Mouse (Mus musculus) cerebellum, adult 11-12 months (tissue): ENCODE results near the gene Rps18.
"Not testable (repeated sequence)": the region's sequence is repeated elsewhere in the genome, so short reads cannot be mapped to it uniquely, and the experiment has no call there.

Experiments
- DNase-seq: peaks from one replicate; pipeline ENCODE4 v3.0.0; 2022

The Rps18 gene

DNA sequence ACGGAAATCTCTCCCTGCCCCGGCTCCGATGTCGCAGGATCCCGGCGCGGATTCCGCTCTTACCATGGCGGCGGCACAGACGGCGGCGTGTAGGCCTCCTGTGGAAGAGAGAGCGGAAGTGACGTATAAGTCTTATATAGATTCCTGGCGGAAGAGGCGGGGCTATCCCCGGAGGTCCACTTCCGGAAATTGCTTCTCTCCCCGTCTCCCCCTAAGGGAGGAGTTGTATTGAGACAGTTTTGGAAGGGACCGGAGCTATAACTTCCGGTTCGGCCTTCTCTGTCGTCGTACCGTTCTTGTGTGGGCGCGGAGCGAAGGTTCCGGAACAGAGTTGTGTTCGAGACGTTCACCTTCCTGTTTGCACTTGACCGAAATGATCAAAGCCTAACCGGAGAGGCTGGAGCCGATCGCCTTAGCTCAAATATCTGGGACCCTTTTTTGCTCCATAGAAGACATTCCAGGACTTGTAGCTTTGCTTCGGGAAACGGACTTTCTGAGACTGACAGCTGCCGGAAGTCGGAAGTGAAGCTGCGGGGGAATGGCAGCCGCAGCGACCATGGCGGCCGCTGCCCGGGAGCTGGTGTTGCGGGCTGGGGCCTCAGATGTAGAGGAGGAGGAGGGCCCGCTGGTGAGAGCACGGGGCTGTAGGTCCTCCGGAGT, at the start of gene Rps18, which contains the start of gene Vps52:
Rps18 (minus strand) TSS at position 447 of the 660 bp plus-strand sequence.
Vps52 (plus strand) TSS at position 258 of the 660 bp plus-strand sequence.
- DNase-seq, result peak; percentile 98

GRCm38 (mm10) chr17:34003426-34003825, 47.6 kb upstream of the Rps18 start:
- no peak for DNase-seq

DNA sequence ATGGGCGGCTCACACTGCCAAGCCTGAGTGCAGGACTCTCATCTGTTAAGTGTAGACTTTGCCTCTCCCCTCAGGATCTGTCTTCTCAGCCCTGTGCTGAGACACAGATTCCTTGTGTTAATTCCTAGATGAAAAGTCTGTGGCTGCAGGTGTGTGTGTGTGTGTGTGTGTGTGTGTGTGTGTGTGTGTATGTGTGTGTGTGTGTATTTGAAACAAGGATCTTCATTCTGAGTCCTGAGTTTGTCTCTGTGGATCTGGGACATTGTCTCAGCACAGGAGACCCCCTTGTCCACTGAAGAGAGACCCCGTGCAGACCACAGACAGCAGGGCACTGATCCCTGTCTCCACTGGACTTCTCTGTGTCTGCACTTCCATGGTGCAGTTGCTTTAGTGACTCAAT, 45.0 kb upstream of the Rps18 start:
- DNase-seq, result not testable (repeated sequence)

DNA sequence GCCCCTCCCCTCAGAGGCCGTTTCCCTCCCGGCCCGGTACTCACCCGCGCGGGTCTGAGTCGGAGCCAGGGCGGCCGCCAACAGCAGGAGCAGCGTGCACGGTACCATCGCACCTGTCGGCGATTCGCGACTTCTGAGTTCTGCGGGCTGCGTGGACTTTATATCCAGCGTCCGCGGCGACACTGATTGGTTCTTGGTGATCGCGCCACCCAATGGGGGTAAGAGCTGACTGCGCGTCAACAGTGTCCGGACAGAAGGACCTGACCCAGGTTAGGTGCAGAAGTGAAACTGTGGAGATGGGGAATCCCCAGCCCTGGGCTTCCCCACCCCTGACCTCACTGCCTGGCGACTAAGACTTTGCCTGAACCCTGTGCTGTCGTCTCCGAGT, 44.3 kb upstream of the Rps18 start, which contains the start of gene H2-K1:
H2-K1 (minus strand) TSS at position 198 of the 388 bp plus-strand sequence.
- DNase-seq, result peak; percentile 61

DNA sequence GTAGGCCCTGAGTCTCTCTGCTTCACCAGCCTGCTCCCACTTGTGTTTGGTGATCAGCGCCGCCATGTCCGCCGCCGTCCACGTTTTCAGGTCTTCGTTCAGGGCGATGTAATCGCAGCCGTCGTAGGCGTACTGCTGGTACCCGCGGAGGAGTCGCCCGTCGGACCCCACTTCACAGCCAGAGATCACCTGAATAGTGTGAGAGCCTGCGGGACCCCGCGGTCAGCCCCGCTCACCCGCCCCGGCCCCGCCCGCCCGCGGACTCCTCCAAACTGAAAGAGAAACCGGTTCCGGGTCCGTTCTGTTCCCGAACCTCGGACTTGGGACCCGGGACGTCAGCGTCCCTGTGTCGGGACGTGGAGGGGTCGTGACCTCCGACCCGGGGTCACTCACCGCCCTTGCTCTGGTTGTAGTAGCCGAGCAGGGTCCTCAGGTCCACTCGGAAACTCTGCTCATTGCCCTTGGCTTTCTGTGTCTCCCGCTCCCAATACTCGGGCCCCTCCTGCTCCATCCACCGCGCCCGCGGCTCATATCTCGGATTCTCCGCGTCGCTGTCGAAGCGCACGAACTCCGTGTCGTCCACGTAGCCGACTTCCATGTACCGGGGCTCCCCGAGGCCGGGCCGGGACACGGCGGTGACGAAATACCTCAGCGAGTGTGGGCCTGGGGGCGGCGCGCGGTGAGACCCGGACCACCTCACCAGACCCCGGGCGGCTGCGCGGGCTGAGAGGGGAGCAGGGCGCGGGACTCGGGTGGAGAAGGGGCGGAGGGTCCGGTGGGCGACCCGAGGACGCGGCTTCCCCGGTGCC, 43.7 kb upstream of the Rps18 start:
- no peak for DNase-seq

DNA sequence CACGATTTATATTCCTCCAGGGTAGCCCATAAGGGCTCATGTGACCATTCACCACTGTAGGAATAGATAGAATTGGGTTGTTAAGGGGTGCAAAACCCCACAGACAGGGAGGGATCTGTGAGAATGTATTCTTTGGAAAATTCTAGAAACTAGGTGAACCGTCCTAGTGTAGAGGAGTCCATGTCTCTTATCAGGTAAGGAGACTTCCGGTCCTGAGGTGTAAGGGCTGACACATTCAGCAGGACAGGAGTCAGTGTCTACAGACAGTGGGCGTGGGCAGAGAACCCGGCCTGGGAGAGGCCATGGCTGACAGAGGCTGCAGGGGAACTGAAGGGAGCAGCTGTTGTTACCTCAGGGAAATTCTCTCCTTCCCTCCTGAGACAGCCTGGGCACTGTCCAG, 42.9 kb upstream of the Rps18 start:
- not testable (repeated sequence) for DNase-seq

- DNase-seq, result not testable (repeated sequence)
Measured at GRCm38 (mm10) chr17:33997025-33997424, 41.2 kb upstream of the Rps18 start.

GRCm38 (mm10) chr17:33995651-33996050, 39.9 kb upstream of the Rps18 start:
- DNase-seq, result no peak

DNA sequence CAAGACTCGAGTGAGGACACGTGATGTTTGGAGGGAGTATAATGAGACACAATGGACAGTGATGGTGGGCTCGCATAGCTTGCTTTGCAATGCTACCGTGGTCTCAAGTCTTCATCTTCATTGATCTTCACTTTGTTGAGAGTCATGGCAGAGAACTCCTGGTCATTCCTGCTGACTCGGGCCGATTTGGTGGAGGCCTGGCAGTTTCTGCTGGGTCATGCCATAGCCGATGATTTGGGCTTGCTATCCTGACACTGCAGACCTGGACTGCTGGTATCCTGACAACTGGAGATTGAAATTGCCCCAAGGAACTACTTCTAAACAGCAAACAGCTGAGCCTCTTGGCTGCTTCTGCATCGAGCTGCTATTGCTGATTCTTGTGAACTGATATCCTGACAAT, 39.2 kb upstream of the Rps18 start:
- DNase-seq, result no peak

GRCm38 (mm10) chr17:33991788-33992664, 36.2 kb upstream of the Rps18 start:
- peak; percentile 30 for DNase-seq

GRCm38 (mm10) chr17:33982136-33982535, 26.3 kb upstream of the Rps18 start:
- DNase-seq, result peak; percentile 63

DNA sequence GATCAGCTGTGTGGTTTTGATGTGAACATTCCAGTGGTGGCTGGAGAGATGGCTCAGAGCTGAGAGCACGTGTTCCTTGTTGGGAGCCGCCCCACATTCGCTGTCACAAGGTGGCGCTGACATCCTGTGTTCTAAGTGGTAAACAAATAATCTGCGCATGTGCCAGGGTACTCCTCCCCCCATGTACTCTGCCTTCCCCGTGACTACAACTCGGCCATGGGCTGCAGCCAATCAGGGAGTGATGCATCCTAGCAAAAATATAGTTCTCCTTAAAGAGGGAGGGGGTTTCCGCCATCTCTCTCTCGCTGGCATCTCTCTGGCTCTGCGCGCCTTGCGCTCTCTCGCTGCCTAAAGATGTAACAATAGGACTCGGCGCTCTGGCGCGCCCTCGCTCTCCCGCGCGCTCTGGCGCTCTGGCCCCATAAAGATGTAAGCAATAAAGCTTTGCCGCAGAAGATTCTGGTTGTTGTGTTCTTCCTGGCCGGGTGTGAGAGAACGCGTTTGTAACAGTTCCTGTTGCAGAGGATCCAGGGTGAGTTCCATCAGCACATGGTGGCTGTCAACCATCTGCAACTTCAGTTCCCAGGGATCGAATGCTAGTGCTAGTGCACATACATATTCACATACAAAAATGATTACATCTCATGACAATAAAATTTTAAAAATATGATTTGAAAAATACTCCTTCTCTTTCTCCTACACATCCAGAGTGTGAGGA, 25.6 kb upstream of the Rps18 start:
- peak; percentile 92 for DNase-seq

GRCm38 (mm10) chr17:33980181-33981035, 24.6 kb upstream of the Rps18 start:
- peak; percentile 32 for DNase-seq

DNA sequence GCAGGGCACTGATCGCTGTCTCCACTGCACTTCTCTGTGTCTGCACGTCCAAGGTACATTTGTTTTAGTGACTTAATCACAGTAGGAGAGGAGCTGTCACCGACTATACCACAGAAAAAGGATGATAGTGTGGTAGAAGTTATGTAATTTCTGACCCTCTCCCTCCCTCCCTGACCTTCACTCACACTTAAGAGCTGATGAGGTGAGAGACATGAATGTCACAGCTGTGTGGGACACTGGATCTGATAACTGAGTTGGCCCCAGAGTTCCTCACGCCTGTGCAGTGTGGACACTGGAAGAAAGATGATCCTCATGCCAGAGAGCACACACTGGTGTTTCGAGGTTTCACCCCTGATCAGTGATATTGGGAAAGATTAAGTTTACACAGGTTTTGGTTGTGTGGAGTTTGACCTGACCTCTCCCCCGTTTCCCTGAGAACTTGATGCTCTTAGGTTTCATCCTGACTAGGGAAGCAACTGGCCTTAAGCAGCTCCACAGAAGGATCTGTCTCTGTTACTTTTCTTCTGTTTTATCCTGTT, 23.8 kb upstream of the Rps18 start:
- DNase-seq, result no peak

GRCm38 (mm10) chr17:33978631-33979031, 22.8 kb upstream of the Rps18 start:
- peak; percentile 90 for DNase-seq

- peak; percentile 51 for DNase-seq
Measured at GRCm38 (mm10) chr17:33977861-33978557, 22.2 kb upstream of the Rps18 start.

DNA sequence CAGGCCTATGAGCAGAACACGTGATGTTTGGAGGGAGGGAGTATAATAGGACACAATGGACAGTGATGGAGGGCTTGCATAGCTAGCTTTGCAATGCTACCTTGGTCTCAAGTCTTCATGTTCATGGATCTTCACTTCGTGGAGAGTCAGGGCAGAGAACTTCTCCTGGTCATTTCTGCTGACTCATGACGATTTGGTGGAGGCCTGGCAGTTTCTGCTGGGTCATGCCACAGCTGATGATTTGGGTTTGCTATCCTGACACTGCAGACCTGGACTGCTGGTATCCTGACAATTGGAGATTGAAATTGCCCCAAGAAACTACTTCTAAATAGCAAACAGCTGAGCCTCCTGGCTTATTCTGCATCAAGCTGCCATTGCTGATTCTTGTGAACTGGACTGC, 17.8 kb upstream of the Rps18 start:
- no peak for DNase-seq

DNA sequence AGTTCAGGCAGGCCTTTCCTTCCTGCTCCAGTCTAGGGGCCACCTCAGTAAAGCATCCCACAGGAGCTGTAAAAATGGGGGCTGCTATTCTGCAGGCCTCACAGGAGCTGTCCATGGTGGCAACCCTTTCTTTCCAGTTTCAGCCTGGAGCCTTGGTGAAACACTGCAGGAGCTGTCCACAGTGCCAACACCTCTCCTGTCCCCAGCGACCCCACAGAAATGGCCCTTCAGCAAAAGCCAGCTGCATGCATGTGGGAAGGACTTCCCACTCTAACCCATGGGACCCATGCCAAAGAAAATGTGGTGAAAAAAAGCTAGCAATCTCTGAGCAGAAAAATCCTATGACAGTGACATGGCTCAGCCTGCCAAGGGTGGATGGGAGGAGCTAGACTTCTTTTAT, 16.9 kb upstream of the Rps18 start:
- DNase-seq, result no peak

- no peak for DNase-seq
Measured at GRCm38 (mm10) chr17:33969394-33969793, 13.6 kb upstream of the Rps18 start.

DNA sequence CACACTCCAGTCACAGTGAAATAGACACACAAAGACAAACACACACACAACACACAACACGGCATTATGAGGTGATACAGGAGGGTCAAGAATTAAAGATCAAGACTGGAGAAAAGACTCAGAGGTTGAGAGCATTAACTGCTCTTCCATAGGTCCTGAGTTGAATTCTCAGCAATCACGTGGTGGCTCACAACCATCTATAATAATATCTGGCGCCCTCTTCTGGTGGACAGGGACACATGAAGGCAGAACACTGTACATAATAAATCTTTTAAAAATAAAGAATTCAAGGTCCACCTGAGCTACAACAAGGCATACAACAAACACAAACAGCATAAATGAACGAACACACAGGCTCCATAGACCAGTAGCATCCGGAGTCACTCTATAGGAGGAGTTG, 13.1 kb upstream of the Rps18 start:
- DNase-seq, result no peak

GRCm38 (mm10) chr17:33968489-33968888, 12.7 kb upstream of the Rps18 start:
- DNase-seq, result peak; percentile 65
